Mouse (Mus musculus): ENCODE data around the gene Cct4. TPM values are rescaled to one million over a fixed set of nuclear protein-coding genes. Genes with fewer than 3 reads are reported as not detected.

Gene Cct4
- polyA plus RNA-seq, 1 experiment from 2014 or later: 275 TPM

GRCm38 (mm10) chr11:23008181-23008823, 18.0 kb downstream of the Cct4 start:
- H3K27ac ChIP-seq (ENCODE audit: low read depth, low read length): peak overlapping the region; percentile 92
- H3K4me3 ChIP-seq (ENCODE audit: low read depth, low read length): peak overlapping the region; percentile 64
- H3K9me3 ChIP-seq (replicated peaks; ENCODE audit: control insufficient read depth, low read length): no peaks in the 10 kb centered on the region
- peaks cover 8% of the 10 kb centered on the region for H3K36me3 ChIP-seq (ENCODE audit: control insufficient read depth, insufficient read depth, low read length)
- peaks cover 3% of the 10 kb centered on the region; the same call in 1 of the 2 replicates for H3K4me1 ChIP-seq (ENCODE audit: control insufficient read depth, insufficient read depth, low read length)
- ATAC-seq (replicated peaks; ENCODE audit: insufficient number of reproducible peaks, low FRiP score, low TSS enrichment): peak; percentile 90
- peak overlapping the region; percentile 83 for H3K9ac ChIP-seq (ENCODE audit: low read depth, low read length)
- under 1% methylated on average over 40 of the region's 40 CpGs for WGBS (ENCODE audit: insufficient replicate concordance)
- H3K27me3 ChIP-seq (ENCODE audit: control insufficient read depth, insufficient read depth, low read length): no peaks in the 10 kb centered on the region
- H3K4me2 ChIP-seq: peak overlapping the region; percentile 87

- Histone ChIP-seq H3K9ac (ENCODE audit: low read depth, low read length) (no peak overlapping the region), H3K4me2 (peak overlapping the region; percentile 87), H3K27ac (ENCODE audit: low read depth, low read length) (no peak overlapping the region), H3K9me3 (replicated peaks; ENCODE audit: control insufficient read depth, low read length) (no peaks in the 10 kb centered on the region), H3K4me1 (ENCODE audit: control insufficient read depth, insufficient read depth, low read length) (peaks cover 3% of the 10 kb centered on the region; the same call in 1 of the 2 replicates), H3K36me3 (ENCODE audit: control insufficient read depth, insufficient read depth, low read length) (peaks cover 7% of the 10 kb centered on the region), H3K27me3 (ENCODE audit: control insufficient read depth, insufficient read depth, low read length) (no peaks in the 10 kb centered on the region), H3K4me3 (ENCODE audit: low read depth, low read length) (peak overlapping the region; percentile 64)
- WGBS (ENCODE audit: insufficient replicate concordance): 28% methylated on average over 4 of the region's 4 CpGs
- ATAC-seq (replicated peaks; ENCODE audit: insufficient number of reproducible peaks, low FRiP score, low TSS enrichment): no peak
Measured at GRCm38 (mm10) chr11:23008824-23009200, 18.5 kb downstream of the Cct4 start.

- WGBS (ENCODE audit: insufficient replicate concordance): 68% methylated on average over 1 of the region's 1 CpGs
Measured at GRCm38 (mm10) chr11:23013096-23013495, 22.8 kb downstream of the Cct4 start.

GRCm38 (mm10) chr11:23013580-23014294, 23.4 kb downstream of the Cct4 start:
- H3K4me2 ChIP-seq: no peak overlapping the region
- no peak overlapping the region for H3K9ac ChIP-seq (ENCODE audit: low read depth, low read length)
- no peaks in the 10 kb centered on the region for H3K4me1 ChIP-seq (ENCODE audit: control insufficient read depth, insufficient read depth, low read length)
- no peak overlapping the region for H3K4me3 ChIP-seq (ENCODE audit: low read depth, low read length)
- 79% methylated on average over 4 of the region's 4 CpGs for WGBS (ENCODE audit: insufficient replicate concordance)
- H3K9me3 ChIP-seq (replicated peaks; ENCODE audit: control insufficient read depth, low read length): no peaks in the 10 kb centered on the region
- H3K27ac ChIP-seq (ENCODE audit: low read depth, low read length): no peak overlapping the region
- no peaks in the 10 kb centered on the region for H3K36me3 ChIP-seq (ENCODE audit: control insufficient read depth, insufficient read depth, low read length)
- no peak for ATAC-seq (replicated peaks; ENCODE audit: insufficient number of reproducible peaks, low FRiP score, low TSS enrichment)
- no peaks in the 10 kb centered on the region for H3K27me3 ChIP-seq (ENCODE audit: control insufficient read depth, insufficient read depth, low read length)

More at GRCm38 (mm10) chr11:23013096-23013495, 22.8 kb downstream of the Cct4 start:
- Histone ChIP-seq H3K9me3 (replicated peaks; ENCODE audit: control insufficient read depth, low read length) (no peaks in the 10 kb centered on the region), H3K4me3 (ENCODE audit: low read depth, low read length) (no peak overlapping the region), H3K27me3 (ENCODE audit: control insufficient read depth, insufficient read depth, low read length) (no peaks in the 10 kb centered on the region), H3K4me2 (no peak overlapping the region), H3K4me1 (ENCODE audit: control insufficient read depth, insufficient read depth, low read length) (no peaks in the 10 kb centered on the region), H3K9ac (ENCODE audit: low read depth, low read length) (no peak overlapping the region), H3K27ac (ENCODE audit: low read depth, low read length) (no peak overlapping the region), H3K36me3 (ENCODE audit: control insufficient read depth, insufficient read depth, low read length) (no peaks in the 10 kb centered on the region)
- ATAC-seq (replicated peaks; ENCODE audit: insufficient number of reproducible peaks, low FRiP score, low TSS enrichment): no peak

- ATAC-seq (replicated peaks; ENCODE audit: insufficient number of reproducible peaks, low FRiP score, low TSS enrichment): no peak
- no peak overlapping the region for H3K27ac ChIP-seq (ENCODE audit: low read depth, low read length)
- no peaks in the 10 kb centered on the region for H3K4me1 ChIP-seq (ENCODE audit: control insufficient read depth, insufficient read depth, low read length)
- H3K4me3 ChIP-seq (ENCODE audit: low read depth, low read length): no peak overlapping the region
- H3K4me2 ChIP-seq: no peak overlapping the region
- H3K36me3 ChIP-seq (ENCODE audit: control insufficient read depth, insufficient read depth, low read length): no peaks in the 10 kb centered on the region
- H3K9me3 ChIP-seq (replicated peaks; ENCODE audit: control insufficient read depth, low read length): no peaks in the 10 kb centered on the region
- H3K9ac ChIP-seq (ENCODE audit: low read depth, low read length): no peak overlapping the region
- 73% methylated on average over 6 of the region's 6 CpGs for WGBS (ENCODE audit: insufficient replicate concordance)
- H3K27me3 ChIP-seq (ENCODE audit: control insufficient read depth, insufficient read depth, low read length): no peaks in the 10 kb centered on the region
Measured at GRCm38 (mm10) chr11:23014996-23015395, 24.7 kb downstream of the Cct4 start.

- Histone ChIP-seq H3K27me3 (ENCODE audit: control insufficient read depth, insufficient read depth, low read length) (no peaks in the 10 kb centered on the region), H3K4me1 (ENCODE audit: control insufficient read depth, insufficient read depth, low read length) (no peaks in the 10 kb centered on the region), H3K4me2 (no peak overlapping the region), H3K27ac (ENCODE audit: low read depth, low read length) (no peak overlapping the region), H3K9ac (ENCODE audit: low read depth, low read length) (no peak overlapping the region), H3K36me3 (ENCODE audit: control insufficient read depth, insufficient read depth, low read length) (no peaks in the 10 kb centered on the region), H3K4me3 (ENCODE audit: low read depth, low read length) (no peak overlapping the region), H3K9me3 (replicated peaks; ENCODE audit: control insufficient read depth, low read length) (no peaks in the 10 kb centered on the region)
- ATAC-seq (replicated peaks; ENCODE audit: insufficient number of reproducible peaks, low FRiP score, low TSS enrichment): no peak
- WGBS (ENCODE audit: insufficient replicate concordance): 85% methylated on average over 4 of the region's 4 CpGs
Measured at GRCm38 (mm10) chr11:23017943-23018342, 27.6 kb downstream of the Cct4 start.

- H3K36me3 ChIP-seq (ENCODE audit: control insufficient read depth, insufficient read depth, low read length): no peaks in the 10 kb centered on the region
- no peak for ATAC-seq (replicated peaks; ENCODE audit: insufficient number of reproducible peaks, low FRiP score, low TSS enrichment)
- H3K4me1 ChIP-seq (ENCODE audit: control insufficient read depth, insufficient read depth, low read length): no peaks in the 10 kb centered on the region
- no peak overlapping the region for H3K9ac ChIP-seq (ENCODE audit: low read depth, low read length)
- no peaks in the 10 kb centered on the region for H3K27me3 ChIP-seq (ENCODE audit: control insufficient read depth, insufficient read depth, low read length)
- 71% methylated on average over 24 of the region's 24 CpGs for WGBS (ENCODE audit: insufficient replicate concordance)
- no peaks in the 10 kb centered on the region for H3K9me3 ChIP-seq (replicated peaks; ENCODE audit: control insufficient read depth, low read length)
- no peak overlapping the region for H3K4me3 ChIP-seq (ENCODE audit: low read depth, low read length)
- no peak overlapping the region for H3K27ac ChIP-seq (ENCODE audit: low read depth, low read length)
- no peak overlapping the region for H3K4me2 ChIP-seq
Measured at GRCm38 (mm10) chr11:23020116-23020770, 29.9 kb downstream of the Cct4 start.

GRCm38 (mm10) chr11:23020841-23021240, 30.5 kb downstream of the Cct4 start:
- no peak overlapping the region for H3K27ac ChIP-seq (ENCODE audit: low read depth, low read length)
- no peaks in the 10 kb centered on the region for H3K9me3 ChIP-seq (replicated peaks; ENCODE audit: control insufficient read depth, low read length)
- no peaks in the 10 kb centered on the region for H3K27me3 ChIP-seq (ENCODE audit: control insufficient read depth, insufficient read depth, low read length)
- no peak overlapping the region for H3K9ac ChIP-seq (ENCODE audit: low read depth, low read length)
- no peaks in the 10 kb centered on the region for H3K36me3 ChIP-seq (ENCODE audit: control insufficient read depth, insufficient read depth, low read length)
- 88% methylated on average over 14 of the region's 14 CpGs for WGBS (ENCODE audit: insufficient replicate concordance)
- ATAC-seq (replicated peaks; ENCODE audit: insufficient number of reproducible peaks, low FRiP score, low TSS enrichment): no peak
- no peak overlapping the region for H3K4me2 ChIP-seq
- H3K4me1 ChIP-seq (ENCODE audit: control insufficient read depth, insufficient read depth, low read length): no peaks in the 10 kb centered on the region
- no peak overlapping the region for H3K4me3 ChIP-seq (ENCODE audit: low read depth, low read length)

All from heart, embryonic 11.5 days (tissue).